Mouse (Mus musculus): Measurements from ENCODE around the gene Cd101. TPM values are rescaled to one million over a fixed set of nuclear protein-coding genes. Genes with fewer than 3 reads are reported as not detected.

Cd101 gene
- polyA plus RNA-seq, 1 experiment from 2014 or later, result not detected

GRCm38 (mm10) chr3:101013536-101013935 is 15.8 kb downstream of the Cd101 start:
- Histone ChIP-seq H3K27ac (ENCODE audit: low read length) (no peak overlapping the region), H3K27me3 (ENCODE audit: control insufficient read depth, insufficient read depth, low read depth, low read length) (no peaks in the 10 kb centered on the region), H3K36me3 (ENCODE audit: control insufficient read depth, insufficient read depth, low read length) (no peaks in the 10 kb centered on the region), H3K4me1 (ENCODE audit: control insufficient read depth, insufficient read depth, low read length) (peaks cover 4% of the 10 kb centered on the region; the same call in 1 of the 2 replicates), H3K4me2 (ENCODE audit: low read length) (no peak overlapping the region), H3K9ac (ENCODE audit: low read depth, low read length) (no peak overlapping the region), H3K4me3 (ENCODE audit: low read depth, low read length) (no peak overlapping the region), H3K9me3 (replicated peaks; ENCODE audit: control insufficient read depth, low read length, poor library complexity, severe bottlenecking) (no peaks in the 10 kb centered on the region)
- ATAC-seq, result no peak
- WGBS, result 91% methylated on average over 3 of the region's 3 CpGs

- no peak for ATAC-seq
These were observed 16.4 kb downstream of the Cd101 start for GRCm38 (mm10) chr3:101013005-101013404.

GRCm38 (mm10) chr3:101012597-101012996 is 16.8 kb downstream of the Cd101 start:
- no peak overlapping the region for H3K27ac ChIP-seq (ENCODE audit: low read length)
- no peaks in the 10 kb centered on the region for H3K9me3 ChIP-seq (replicated peaks; ENCODE audit: control insufficient read depth, low read length, poor library complexity, severe bottlenecking)
- no peaks in the 10 kb centered on the region for H3K27me3 ChIP-seq (ENCODE audit: control insufficient read depth, insufficient read depth, low read depth, low read length)
- no peak overlapping the region for H3K4me3 ChIP-seq (ENCODE audit: low read depth, low read length)
- ATAC-seq, result no peak
- H3K9ac ChIP-seq (ENCODE audit: low read depth, low read length), result no peak overlapping the region
- no peak overlapping the region for H3K4me2 ChIP-seq (ENCODE audit: low read length)
- H3K36me3 ChIP-seq (ENCODE audit: control insufficient read depth, insufficient read depth, low read length), result no peaks in the 10 kb centered on the region
- WGBS, result 77% methylated on average over 8 of the region's 8 CpGs
- peaks cover 4% of the 10 kb centered on the region; the same call in 1 of the 2 replicates for H3K4me1 ChIP-seq (ENCODE audit: control insufficient read depth, insufficient read depth, low read length)

More at GRCm38 (mm10) chr3:101013005-101013404, 16.4 kb downstream of the Cd101 start:
- H3K27me3 ChIP-seq (ENCODE audit: control insufficient read depth, insufficient read depth, low read depth, low read length), result no peaks in the 10 kb centered on the region
- no peak overlapping the region for H3K4me2 ChIP-seq (ENCODE audit: low read length)
- H3K4me3 ChIP-seq (ENCODE audit: low read depth, low read length), result no peak overlapping the region
- no peaks in the 10 kb centered on the region for H3K9me3 ChIP-seq (replicated peaks; ENCODE audit: control insufficient read depth, low read length, poor library complexity, severe bottlenecking)
- H3K4me1 ChIP-seq (ENCODE audit: control insufficient read depth, insufficient read depth, low read length), result peaks cover 4% of the 10 kb centered on the region; the same call in 1 of the 2 replicates
- 92% methylated on average over 10 of the region's 10 CpGs for WGBS
- H3K9ac ChIP-seq (ENCODE audit: low read depth, low read length), result no peak overlapping the region
- H3K27ac ChIP-seq (ENCODE audit: low read length), result no peak overlapping the region
- no peaks in the 10 kb centered on the region for H3K36me3 ChIP-seq (ENCODE audit: control insufficient read depth, insufficient read depth, low read length)

- Histone ChIP-seq H3K4me3 (ENCODE audit: low read depth, low read length) (no peak overlapping the region), H3K36me3 (ENCODE audit: control insufficient read depth, insufficient read depth, low read length) (no peaks in the 10 kb centered on the region), H3K27ac (ENCODE audit: low read length) (no peak overlapping the region), H3K27me3 (ENCODE audit: control insufficient read depth, insufficient read depth, low read depth, low read length) (no peaks in the 10 kb centered on the region), H3K9ac (ENCODE audit: low read depth, low read length) (no peak overlapping the region), H3K4me2 (ENCODE audit: low read length) (no peak overlapping the region), H3K4me1 (ENCODE audit: control insufficient read depth, insufficient read depth, low read length) (peaks cover 4% of the 10 kb centered on the region; the same call in 1 of the 2 replicates), H3K9me3 (replicated peaks; ENCODE audit: control insufficient read depth, low read length, poor library complexity, severe bottlenecking) (no peaks in the 10 kb centered on the region)
- WGBS, result 79% methylated on average over 10 of the region's 10 CpGs
- 0 out of 2 replicates have a peak, but pooled peaks have one; percentile 54 for ATAC-seq
These were observed 17.2 kb downstream of the Cd101 start for GRCm38 (mm10) chr3:101012131-101012571.

- Histone ChIP-seq H3K9ac (ENCODE audit: low read depth, low read length) (no peak overlapping the region), H3K36me3 (ENCODE audit: control insufficient read depth, insufficient read depth, low read length) (no peaks in the 10 kb centered on the region), H3K9me3 (replicated peaks; ENCODE audit: control insufficient read depth, low read length, poor library complexity, severe bottlenecking) (no peaks in the 10 kb centered on the region), H3K4me3 (ENCODE audit: low read depth, low read length) (no peak overlapping the region), H3K27ac (ENCODE audit: low read length) (no peak overlapping the region), H3K4me2 (ENCODE audit: low read length) (no peak overlapping the region), H3K27me3 (ENCODE audit: control insufficient read depth, insufficient read depth, low read depth, low read length) (no peaks in the 10 kb centered on the region), H3K4me1 (ENCODE audit: control insufficient read depth, insufficient read depth, low read length) (peaks cover 4% of the 10 kb centered on the region; the same call in 1 of the 2 replicates)
- WGBS, result 81% methylated on average over 5 of the region's 5 CpGs
- ATAC-seq, result no peak
These were observed 18.2 kb downstream of the Cd101 start for GRCm38 (mm10) chr3:101011203-101011600.

- ATAC-seq, result no peak
- no peaks in the 10 kb centered on the region for H3K27me3 ChIP-seq (ENCODE audit: control insufficient read depth, insufficient read depth, low read depth, low read length)
- no peaks in the 10 kb centered on the region for H3K36me3 ChIP-seq (ENCODE audit: control insufficient read depth, insufficient read depth, low read length)
- peaks cover 4% of the 10 kb centered on the region; the same call in 1 of the 2 replicates for H3K4me1 ChIP-seq (ENCODE audit: control insufficient read depth, insufficient read depth, low read length)
- no peak overlapping the region for H3K9ac ChIP-seq (ENCODE audit: low read depth, low read length)
- no peak overlapping the region for H3K4me3 ChIP-seq (ENCODE audit: low read depth, low read length)
- H3K4me2 ChIP-seq (ENCODE audit: low read length), result no peak overlapping the region
- H3K9me3 ChIP-seq (replicated peaks; ENCODE audit: control insufficient read depth, low read length, poor library complexity, severe bottlenecking), result no peaks in the 10 kb centered on the region
- H3K27ac ChIP-seq (ENCODE audit: low read length), result no peak overlapping the region
- 99% methylated on average over 4 of the region's 4 CpGs for WGBS
These were observed 18.7 kb downstream of the Cd101 start for GRCm38 (mm10) chr3:101010589-101011202.

GRCm38 (mm10) chr3:101007112-101007782 is 22.1 kb downstream of the Cd101 start:
- Histone ChIP-seq H3K27me3 (ENCODE audit: control insufficient read depth, insufficient read depth, low read depth, low read length) (no peaks in the 10 kb centered on the region), H3K9me3 (replicated peaks; ENCODE audit: control insufficient read depth, low read length, poor library complexity, severe bottlenecking) (no peaks in the 10 kb centered on the region), H3K4me3 (ENCODE audit: low read depth, low read length) (no peak overlapping the region), H3K36me3 (ENCODE audit: control insufficient read depth, insufficient read depth, low read length) (no peaks in the 10 kb centered on the region), H3K4me1 (ENCODE audit: control insufficient read depth, insufficient read depth, low read length) (no peaks in the 10 kb centered on the region), H3K4me2 (ENCODE audit: low read length) (no peak overlapping the region), H3K27ac (ENCODE audit: low read length) (no peak overlapping the region), H3K9ac (ENCODE audit: low read depth, low read length) (no peak overlapping the region)
- WGBS, result 79% methylated on average over 5 of the region's 5 CpGs
- ATAC-seq, result no peak

GRCm38 (mm10) chr3:101005392-101005791 is 24.0 kb downstream of the Cd101 start:
- Histone ChIP-seq H3K9me3 (replicated peaks; ENCODE audit: control insufficient read depth, low read length, poor library complexity, severe bottlenecking) (no peaks in the 10 kb centered on the region), H3K9ac (ENCODE audit: low read depth, low read length) (no peak overlapping the region), H3K36me3 (ENCODE audit: control insufficient read depth, insufficient read depth, low read length) (no peaks in the 10 kb centered on the region), H3K27me3 (ENCODE audit: control insufficient read depth, insufficient read depth, low read depth, low read length) (no peaks in the 10 kb centered on the region), H3K4me3 (ENCODE audit: low read depth, low read length) (no peak overlapping the region), H3K4me2 (ENCODE audit: low read length) (no peak overlapping the region), H3K4me1 (ENCODE audit: control insufficient read depth, insufficient read depth, low read length) (no peaks in the 10 kb centered on the region), H3K27ac (ENCODE audit: low read length) (no peak overlapping the region)
- no peak for ATAC-seq
- 85% methylated on average over 6 of the region's 6 CpGs for WGBS
